Comparison of ENCODE assay signal across 9 mouse cellular contexts in the genomic region with DNA sequence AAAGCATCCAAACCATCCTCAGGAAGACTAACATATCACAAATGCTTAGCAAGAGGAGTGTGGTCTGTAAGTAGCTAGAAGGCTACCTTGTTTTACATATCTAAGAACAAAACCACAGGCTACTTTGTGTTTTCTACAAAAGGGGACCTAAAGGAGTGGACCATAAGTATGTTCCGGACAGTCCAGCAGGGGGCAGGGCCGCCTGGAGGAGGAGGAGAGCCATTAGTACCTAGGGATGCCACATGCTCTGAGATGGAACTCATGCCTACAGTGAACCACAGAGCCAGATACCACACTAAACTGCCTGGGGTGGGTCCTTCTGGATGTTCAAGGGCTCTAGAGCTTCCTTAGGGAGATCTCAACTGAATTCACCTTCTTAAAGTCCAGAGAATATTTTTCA. TPM values are rescaled to one million over a fixed set of nuclear protein-coding genes. Genes with fewer than 3 reads are reported as not detected.
DNase-seq lines count a peak whose midpoint lies in the region; ATAC-seq and TF ChIP-seq lines count a peak whose summit lies in the region.
"Had no signal": no experiment of that assay in that cellular context is flagged by ENCODE, and none has a peak within 500 bp of the region (broad histone marks: within the 10 kb centered on the region; RNA-seq: fewer than 3 reads in every experiment).

No protein-coding gene starts in this region.

- no peaks in the 10 kb centered on the region for H3K9me3 ChIP-seq in lung, embryonic 16.5 days (ENCODE audit: control insufficient read depth, low read length)
- H3K9me3 ChIP-seq: neural tube, embryonic 13.5 days had no signal

- H3K4me2 ChIP-seq in lung, embryonic 16.5 days (ENCODE audit: low read depth, low read length) = no peak overlapping the region
- H3K4me2 ChIP-seq: neural tube, embryonic 13.5 days had no signal

- no peak overlapping the region for H3K9ac ChIP-seq in lung, embryonic 16.5 days (ENCODE audit: low read length)
- H3K9ac ChIP-seq: neural tube, embryonic 13.5 days had no signal

- 46% methylated on average over 2 of the region's 2 CpGs for WGBS in cerebellum, adult 2 months
- 46% methylated on average over 2 of the region's 2 CpGs for WGBS in lung, embryonic 16.5 days

- H3K4me1 ChIP-seq in cerebellum, adult 2 months (ENCODE audit: control insufficient read depth, insufficient read depth, low read length) = no peaks in the 10 kb centered on the region
- no peaks in the 10 kb centered on the region for H3K4me1 ChIP-seq in lung, embryonic 16.5 days (replicated peaks; ENCODE audit: control insufficient read depth, insufficient read depth, low read length)

- no peaks in the 10 kb centered on the region for H3K27me3 ChIP-seq in cerebellum, adult 2 months (ENCODE audit: control insufficient read depth, insufficient read depth, low read length)
- H3K27me3 ChIP-seq in lung, embryonic 16.5 days (ENCODE audit: control insufficient read depth, insufficient read depth, low read depth, low read length) = no peaks in the 10 kb centered on the region
- H3K27me3 ChIP-seq: neural tube, embryonic 13.5 days had no signal

- peaks cover 22% of the 10 kb centered on the region for H3K36me3 ChIP-seq in lung, embryonic 16.5 days (ENCODE audit: control insufficient read depth, insufficient read depth, low read length)

- ATAC-seq in granulocyte monocyte progenitor cell, adult 5-6 weeks (replicated peaks; ENCODE audit: poor library complexity, severe bottlenecking) = peak; percentile 74
- ATAC-seq in lung, embryonic 16.5 days (ENCODE audit: low read depth) = peak; percentile 23; the same call in 1 of the 2 replicates
- no peak for ATAC-seq in inflammation-experienced regulatory T-cells, adult 6 months

- no peak overlapping the region for H3K27ac ChIP-seq in cerebellum, adult 2 months (ENCODE audit: insufficient read depth, low read length)
- H3K27ac ChIP-seq in lung, embryonic 16.5 days (ENCODE audit: low read length) = no peak overlapping the region
- H3K27ac ChIP-seq: neural tube, embryonic 13.5 days had no signal

- no peak for DNase-seq in cerebellum, adult 2 months
- DNase-seq in cerebellum, adult 11 months = no peak
- DNase-seq in ovary, postnatal 36 days (ENCODE audit: low spot score) = peak; percentile 36
- no peak for DNase-seq in ovary, adult 18-20 months (ENCODE audit: low spot score)
- no peak for DNase-seq in urinary bladder, postnatal 10 days (ENCODE audit: low spot score)

- TF ChIP-seq CTCF in cerebellum, adult 2 months (IDR thresholded peaks at IDR 0.05; ENCODE audit: borderline replicate concordance, insufficient read depth, low read depth, low read length) = peak; percentile 37; the same call in 1 of the 2 replicates

- TF ChIP-seq POLR2A in cerebellum, adult 2 months (IDR thresholded peaks at IDR 0.05; ENCODE audit: borderline replicate concordance, insufficient read depth, low read length) = no peak

- H3K4me3 ChIP-seq in cerebellum, adult 2 months (replicated peaks; ENCODE audit: insufficient read depth, low read depth, low read length) = no peak overlapping the region
- no peak overlapping the region for H3K4me3 ChIP-seq in lung, embryonic 16.5 days (ENCODE audit: low read length)
- H3K4me3 ChIP-seq: neural tube, embryonic 13.5 days had no signal

RNA-seq across cellular contexts. Expression of a gene that starts 14.3 kb away (rescaled TPM):
- polyA plus RNA-seq in cerebellum, adult 2 months (2012; rRNA removed) = 39.9 and 45.0 TPM in 2 replicates
- 21.1 and 25.4 TPM in 2 replicates for total RNA-seq in granulocyte monocyte progenitor cell, adult 5-6 weeks (2014; fragmentation: Nextera tagmentation)
- 11.0 and 13.8 TPM in 2 replicates for total RNA-seq in granulocyte monocyte progenitor cell, adult 5-6 weeks (2017)
- 43.7 and 48.5 TPM in 2 replicates for polyA plus RNA-seq in lung, embryonic 16.5 days (2015; fragmentation: Nextera tagmentation; extraction: Ambion mirVana)
- polyA plus RNA-seq in inflammation-experienced regulatory T-cells, adult 6 months (2017; shearing (Covaris generic)) = 10 to 100 TPM; 18.4 to 22.7 (median 19.4) TPM

RNA-seq across cellular contexts. Expression of a gene that starts 14.4 kb away (rescaled TPM):
- polyA plus RNA-seq in cerebellum, adult 2 months (2012; rRNA removed) = 10.8 and 10.9 TPM in 2 replicates
- total RNA-seq in granulocyte monocyte progenitor cell, adult 5-6 weeks (2014; fragmentation: Nextera tagmentation) = not detected in 2 replicates
- 0.10 TPM in 1 of 2 replicates, not detected in the other for total RNA-seq in granulocyte monocyte progenitor cell, adult 5-6 weeks (2017)
- polyA plus RNA-seq in lung, embryonic 16.5 days (2015; fragmentation: Nextera tagmentation; extraction: Ambion mirVana) = 5.2 and 5.6 TPM in 2 replicates
- polyA plus RNA-seq in inflammation-experienced regulatory T-cells, adult 6 months (2017; shearing (Covaris generic)) = 1 to 10 TPM in 1 of 3 experiments, under 1 TPM in 2; 0.30 to 1.3 (median 0.43) TPM

RNA-seq across cellular contexts. Expression of a gene that starts 30.5 kb away (rescaled TPM):
- 44.4 and 52.4 TPM in 2 replicates for polyA plus RNA-seq in cerebellum, adult 2 months (2012; rRNA removed)
- total RNA-seq in granulocyte monocyte progenitor cell, adult 5-6 weeks (2014; fragmentation: Nextera tagmentation) = 42.8 and 70.5 TPM in 2 replicates
- total RNA-seq in granulocyte monocyte progenitor cell, adult 5-6 weeks (2017) = 32.1 and 54.0 TPM in 2 replicates
- polyA plus RNA-seq in lung, embryonic 16.5 days (2015; fragmentation: Nextera tagmentation; extraction: Ambion mirVana) = 75.8 and 93.8 TPM in 2 replicates
- polyA plus RNA-seq in inflammation-experienced regulatory T-cells, adult 6 months (2017; shearing (Covaris generic)) = 10 to 100 TPM; 48.6 to 67.0 (median 55.4) TPM
